Mouse (Mus musculus): ENCODE data around the gene Slc41a2.

GRCm38 (mm10) chr10:83202906-83203702, 134.6 kb downstream of the Slc41a2 start:
- no peak for TF ChIP-seq EP300 (IDR thresholded peaks at IDR 0.05; ENCODE audit: low read depth)
- TF ChIP-seq CTCF (IDR thresholded peaks at IDR 0.05; ENCODE audit: low read depth) = no peak

All from liver, postnatal 0 days (tissue).